Mouse (Mus musculus): Measurements from ENCODE around the gene Mreg. TPM values are rescaled to one million over a fixed set of nuclear protein-coding genes. Genes with fewer than 3 reads are reported as not detected.

The Mreg gene
- total RNA-seq, 2 experiments from 2014 or later: 4.7 TPM

DNA sequence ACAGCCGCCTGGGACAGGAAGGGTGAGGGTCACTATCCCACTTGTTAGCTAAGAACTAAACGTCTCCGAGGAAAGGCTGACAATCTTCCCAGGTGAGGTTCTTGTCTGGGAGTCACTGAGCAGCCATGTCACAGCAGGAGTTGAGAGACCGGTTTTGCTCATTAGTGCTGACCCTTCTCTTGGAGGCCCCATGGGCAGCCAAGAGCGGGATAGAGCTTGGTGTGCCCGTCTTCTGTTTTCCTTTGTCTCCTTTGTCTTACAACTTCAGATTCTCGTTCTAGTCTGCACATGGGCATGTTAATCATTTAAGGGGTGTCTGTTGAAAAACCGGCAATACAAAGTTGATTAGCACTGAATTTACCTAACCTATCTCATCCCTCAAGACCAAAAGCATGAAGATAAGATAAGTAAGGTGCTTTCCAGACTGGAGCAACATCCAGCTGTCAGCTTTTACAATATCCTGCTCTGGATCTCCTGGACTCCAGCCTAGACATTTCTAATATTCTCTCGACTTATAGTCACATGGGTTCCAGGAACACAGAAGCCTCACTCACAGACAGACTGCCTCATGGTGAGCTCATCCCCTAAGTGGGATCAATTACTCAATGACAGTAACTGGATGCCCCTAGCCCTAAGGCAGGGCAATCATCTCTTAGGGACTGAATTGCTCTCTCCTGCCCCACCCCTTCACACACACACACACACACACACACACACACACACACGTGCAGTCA, 15.3 kb downstream of the Mreg start:
- DNase-seq (ENCODE audit: low spot score in 2 of 2): no peak

DNA sequence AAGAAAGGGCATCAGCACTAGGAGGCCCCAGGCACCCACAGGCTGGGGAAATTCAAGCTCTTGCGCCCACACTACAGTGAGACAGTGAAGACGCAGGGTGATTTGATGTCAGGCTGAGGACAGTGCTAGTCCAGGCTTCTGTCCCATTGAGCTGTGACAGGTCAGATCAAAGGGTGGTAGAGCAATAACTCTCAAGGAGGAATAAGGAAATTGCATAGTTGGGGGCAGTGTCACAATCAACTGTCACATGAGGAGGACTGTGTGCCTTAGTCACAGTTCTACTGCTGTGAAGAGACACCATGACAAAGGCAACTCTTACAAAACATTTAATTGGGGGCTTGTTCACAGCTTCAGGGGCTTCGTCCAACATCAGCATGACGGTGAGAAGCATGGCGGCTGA, 16.0 kb downstream of the Mreg start:
- DNase-seq (ENCODE audit: low spot score in 2 of 2): no peak

DNA sequence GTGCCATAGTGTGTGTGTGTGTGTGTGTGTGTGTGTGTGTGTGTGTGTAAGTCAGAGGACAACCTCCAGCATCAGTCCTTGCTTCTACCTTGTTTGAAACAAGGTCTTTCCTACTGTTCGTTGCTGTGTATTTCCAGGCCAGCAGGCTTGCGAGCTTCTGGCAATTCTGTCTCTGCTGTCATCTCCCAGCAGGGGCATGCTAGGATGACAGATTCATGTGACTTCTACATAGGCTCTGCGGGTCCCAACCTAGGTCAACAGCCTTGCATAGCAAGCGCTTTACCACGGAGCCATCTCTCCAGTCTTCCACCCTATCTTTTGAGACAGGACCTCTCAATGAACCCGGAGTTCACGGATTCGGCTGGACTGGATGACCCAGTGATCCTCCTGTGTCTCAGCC, 20.7 kb downstream of the Mreg start:
- no peak for DNase-seq (ENCODE audit: low spot score in 2 of 2)

DNA sequence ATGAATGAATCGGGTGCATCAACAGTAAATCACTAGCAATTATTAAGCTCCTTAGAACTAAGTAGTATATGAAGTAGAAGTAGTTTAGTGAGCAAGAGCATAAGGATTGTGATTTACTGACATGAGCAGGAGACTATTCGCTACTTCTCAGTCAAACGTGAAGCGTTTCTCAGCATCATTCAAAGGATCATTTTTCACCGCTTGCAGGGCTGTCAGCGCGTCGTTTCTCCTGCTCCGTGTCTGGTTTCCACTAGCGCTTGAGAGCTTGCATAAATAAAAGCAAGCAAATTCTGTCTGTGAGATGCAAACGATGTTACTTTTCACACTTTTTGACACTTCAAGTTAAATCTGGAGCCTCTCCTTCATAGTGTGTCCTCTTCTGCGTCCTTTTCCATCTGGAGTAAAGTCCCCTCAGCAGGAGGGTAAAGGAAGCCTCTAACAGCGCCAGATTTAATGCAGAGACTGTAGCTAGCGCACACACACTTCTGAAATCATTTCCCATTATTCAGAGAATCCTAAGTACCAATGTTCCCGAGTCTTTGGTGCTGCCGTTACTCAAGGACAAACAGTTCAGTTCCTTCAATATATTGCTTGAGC, 23.9 kb downstream of the Mreg start:
- DNase-seq (ENCODE audit: low spot score in 2 of 2): no peak

DNA sequence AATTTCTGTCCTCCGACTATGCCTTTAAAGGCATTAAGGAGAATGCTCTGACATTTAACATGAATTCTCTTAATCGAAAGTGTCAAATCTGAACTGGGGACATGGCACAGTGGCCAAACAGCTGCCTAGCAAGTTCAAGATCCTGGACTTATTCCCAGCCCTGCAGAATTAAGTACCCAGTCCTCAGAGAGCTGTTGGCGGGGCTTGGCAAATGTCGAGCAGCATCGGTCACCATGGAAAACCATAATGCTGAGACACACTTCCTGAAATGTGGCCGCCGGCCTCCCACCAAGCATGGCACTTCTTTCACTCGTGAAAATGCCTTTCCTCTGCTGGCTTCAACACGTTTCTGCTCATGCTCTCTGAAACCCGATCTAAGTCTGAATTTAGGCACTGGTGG, 24.6 kb downstream of the Mreg start:
- no peak for DNase-seq (ENCODE audit: low spot score in 2 of 2)

DNA sequence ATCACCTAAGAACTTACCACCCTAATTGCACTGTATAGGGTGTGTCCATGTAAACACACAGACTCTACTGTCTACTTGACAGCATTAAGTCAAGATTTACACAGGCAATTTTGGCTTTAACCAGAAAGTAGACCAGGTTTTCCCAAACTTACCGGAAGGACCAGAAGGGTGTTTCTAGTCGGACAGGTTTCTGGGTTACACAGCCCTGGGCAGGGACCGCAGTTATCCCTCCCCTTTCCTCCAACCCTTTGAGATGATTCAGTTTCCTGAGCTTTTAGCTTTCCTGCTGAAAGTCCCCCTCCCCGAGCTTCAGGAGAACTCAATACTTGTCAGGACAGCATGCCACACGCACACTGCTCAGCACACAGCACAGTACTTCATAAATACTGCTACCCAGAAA, 26.0 kb downstream of the Mreg start:
- DNase-seq (ENCODE audit: low spot score in 2 of 2): no peak

DNA sequence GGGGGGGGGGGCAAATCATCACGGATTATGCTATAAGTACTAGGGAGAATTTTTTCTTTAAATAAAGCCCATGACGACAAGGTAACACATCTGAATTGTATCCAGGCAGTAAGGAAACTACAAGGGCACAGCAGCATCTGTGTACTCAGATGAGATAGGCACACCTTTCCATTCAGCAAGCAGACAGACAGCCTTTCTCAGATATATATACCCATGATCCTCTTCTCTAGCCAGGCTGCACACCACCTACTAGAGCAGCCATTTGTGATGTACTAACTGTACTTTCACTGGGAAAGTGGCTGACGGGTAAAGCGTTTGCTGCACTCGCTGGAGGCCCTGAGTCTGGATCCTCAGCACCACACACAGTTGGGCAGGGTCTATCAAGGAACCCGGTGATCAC, 28.6 kb downstream of the Mreg start:
- DNase-seq (ENCODE audit: low spot score in 2 of 2): no peak

DNA sequence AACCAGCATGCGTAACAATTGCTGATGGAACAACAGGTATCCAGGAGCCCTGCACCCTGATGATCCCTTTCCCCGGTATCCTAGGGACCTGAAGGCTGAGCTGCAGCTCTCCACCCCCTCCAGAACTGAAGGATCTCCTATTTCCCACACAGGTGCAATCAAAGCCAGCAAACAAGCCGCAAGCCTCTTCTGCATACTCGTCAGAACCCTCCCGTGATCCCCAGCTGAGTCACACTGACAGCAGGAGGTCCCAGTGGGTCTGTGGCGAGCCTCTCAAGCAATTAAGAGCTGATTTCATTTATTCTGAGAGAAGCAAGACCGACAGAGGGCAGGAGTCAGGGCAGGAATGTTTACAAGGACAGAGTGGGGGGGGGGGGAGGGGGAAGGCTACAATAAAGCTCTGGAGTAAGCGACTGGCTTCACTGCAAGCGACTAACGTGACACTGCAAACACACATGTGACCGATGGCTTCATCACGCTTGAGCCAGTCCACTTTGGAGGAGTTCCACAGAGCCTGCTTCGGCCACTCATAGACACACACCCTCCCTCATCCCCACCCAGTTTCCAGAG, 29.1 kb downstream of the Mreg start:
- DNase-seq (ENCODE audit: low spot score in 2 of 2): no peak

DNA sequence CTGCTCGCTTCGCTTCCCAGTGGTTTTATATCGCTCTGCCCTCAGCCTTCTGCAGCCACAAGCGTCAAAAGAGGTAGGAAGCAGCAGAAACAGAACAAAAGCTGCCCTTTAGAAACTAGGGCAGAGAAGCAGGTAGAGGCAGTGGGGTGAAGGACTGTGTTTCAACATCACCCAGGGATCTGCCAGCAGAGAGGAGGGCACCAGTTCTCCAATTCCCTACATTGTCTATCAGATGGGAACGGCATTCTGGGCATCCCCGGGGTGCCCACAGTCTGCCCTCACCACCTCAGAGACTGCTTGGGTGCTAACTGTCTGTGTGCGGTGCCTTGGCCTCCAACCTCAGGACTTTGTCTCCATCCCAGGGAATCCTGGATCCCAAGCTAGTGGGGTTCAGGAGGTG, 32.2 kb downstream of the Mreg start:
- no peak for DNase-seq (ENCODE audit: low spot score in 2 of 2)

DNA sequence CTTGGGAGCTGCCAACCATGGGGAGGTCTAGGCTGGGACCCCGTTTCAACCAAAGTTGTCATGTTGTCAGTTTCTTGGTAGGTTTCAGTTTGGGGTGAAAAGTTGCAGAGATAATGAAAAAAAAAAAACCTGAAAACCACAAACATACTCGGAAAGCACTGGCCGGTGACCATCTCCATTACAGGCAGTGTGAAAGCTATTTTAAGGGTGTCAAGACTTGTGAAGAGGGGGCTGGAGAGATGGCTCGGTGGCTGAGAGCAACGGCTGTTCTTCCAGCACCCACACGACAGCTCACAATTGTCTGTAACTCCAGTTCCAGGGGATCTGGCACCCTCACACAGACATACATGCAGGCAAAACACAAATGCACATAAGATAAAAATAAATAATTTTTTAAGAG, 35.9 kb downstream of the Mreg start:
- DNase-seq (ENCODE audit: low spot score in 2 of 2): no peak

DNA sequence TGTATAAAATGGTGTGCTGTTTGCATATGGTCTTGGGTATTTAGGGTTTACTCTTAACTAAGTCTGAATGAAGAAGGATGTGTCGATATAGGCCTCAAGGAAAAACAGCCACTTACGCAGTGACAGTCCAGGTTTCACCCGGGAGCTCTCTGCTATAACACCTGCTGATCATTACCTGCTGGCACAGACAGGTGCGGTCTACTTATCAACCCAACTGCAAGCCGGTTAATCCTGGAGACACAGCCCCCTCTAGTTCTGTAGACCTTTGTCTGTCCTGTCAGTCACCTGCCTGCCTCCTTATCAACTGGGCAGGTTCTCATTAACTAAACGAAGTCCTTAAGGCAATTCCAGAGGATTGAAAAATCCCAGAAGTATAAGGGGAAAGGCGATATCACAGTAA, 37.9 kb downstream of the Mreg start:
- no peak for DNase-seq (ENCODE audit: low spot score in 2 of 2)

DNA sequence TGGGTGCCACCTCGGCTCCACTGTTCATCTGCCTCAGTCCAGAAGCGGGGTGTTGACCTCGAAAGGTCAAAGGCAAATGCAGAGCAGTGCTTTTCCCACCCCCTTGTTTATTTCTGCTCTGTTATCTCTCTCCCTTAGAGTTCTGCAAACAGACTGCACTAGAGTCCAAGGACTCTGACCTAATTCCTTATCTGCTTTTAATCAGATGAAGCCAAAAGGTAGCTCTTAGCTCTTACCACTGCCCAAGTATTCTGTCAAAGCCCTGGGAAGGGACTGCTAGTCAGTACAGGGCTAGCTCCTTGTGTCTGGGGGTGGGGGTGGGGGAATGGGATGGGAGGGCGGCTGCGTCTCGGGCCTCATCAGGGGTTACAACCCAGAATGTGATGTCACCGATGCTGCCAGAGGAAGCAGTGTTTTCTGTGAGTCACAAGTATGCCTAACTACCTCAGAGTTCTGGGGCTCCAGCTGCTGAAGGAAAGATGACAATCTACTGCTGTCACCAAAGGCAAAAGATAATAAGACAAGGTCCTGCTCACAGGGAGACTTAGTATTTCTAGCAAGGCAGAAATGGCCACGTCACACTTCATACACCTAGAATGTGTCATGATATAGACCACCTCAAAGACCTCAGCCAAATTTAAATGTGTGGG, 38.6 kb downstream of the Mreg start:
- no peak for DNase-seq (ENCODE audit: low spot score in 2 of 2)

DNA sequence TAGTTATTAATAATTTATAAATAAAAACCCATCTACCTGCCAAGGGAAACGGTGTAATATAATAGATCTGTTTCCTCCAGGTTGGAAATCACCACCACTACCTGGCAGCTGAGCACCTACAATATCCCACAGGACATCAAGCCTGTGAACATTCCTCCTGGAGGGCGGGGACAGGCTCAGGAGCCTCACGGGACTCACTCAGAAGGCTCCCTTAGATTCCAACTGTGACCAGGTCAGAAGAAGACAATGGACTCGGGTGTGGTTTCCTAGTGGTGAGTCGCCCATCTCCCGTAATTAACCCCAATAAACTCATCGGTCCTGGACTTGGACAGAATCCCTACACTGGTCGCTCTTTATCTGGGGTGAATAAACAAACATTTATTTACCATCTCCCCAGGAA, 39.3 kb downstream of the Mreg start:
- DNase-seq (ENCODE audit: low spot score in 2 of 2): no peak

DNA sequence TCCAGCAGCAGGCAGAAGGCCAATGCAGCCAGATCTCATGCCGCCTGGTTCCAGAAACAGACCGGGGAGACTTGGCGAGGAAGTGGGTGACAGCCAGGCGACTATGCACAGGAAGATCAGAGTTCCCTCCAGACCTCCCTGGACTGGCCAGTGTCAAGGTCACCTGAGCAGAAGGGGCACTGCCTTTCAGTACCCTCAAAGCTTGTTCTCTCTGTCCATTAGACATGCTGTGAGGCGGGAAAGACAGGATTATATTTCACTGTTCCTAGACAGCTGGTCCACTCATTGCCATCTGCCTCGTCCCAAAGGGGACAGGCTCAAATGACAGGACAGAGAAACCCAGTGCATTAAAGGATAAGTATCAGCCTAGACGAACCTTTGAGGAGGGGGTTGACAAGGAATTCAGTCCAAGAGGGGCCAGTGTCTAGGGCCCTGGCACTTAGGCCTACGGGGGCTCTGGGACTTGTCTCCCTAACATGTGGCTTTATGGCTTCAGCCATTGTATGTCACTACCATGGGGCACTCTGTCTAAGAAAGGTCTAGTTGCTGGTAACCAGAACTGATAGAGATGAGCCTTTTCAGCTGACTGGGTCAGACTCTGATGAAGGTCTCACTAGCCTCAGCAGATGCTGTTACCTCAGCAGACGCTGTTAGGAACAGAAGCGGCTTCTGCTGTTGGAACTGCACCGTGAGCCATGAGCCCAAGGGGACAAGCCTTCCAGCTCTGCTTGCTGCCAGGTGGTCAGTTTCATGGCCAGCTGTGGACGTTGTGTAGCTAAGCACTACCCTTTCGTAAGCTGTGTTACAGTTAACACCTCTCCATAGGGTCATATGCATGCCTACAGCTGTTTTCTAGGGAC, 40.9 kb downstream of the Mreg start:
- no peak for DNase-seq (ENCODE audit: low spot score in 2 of 2)

DNA sequence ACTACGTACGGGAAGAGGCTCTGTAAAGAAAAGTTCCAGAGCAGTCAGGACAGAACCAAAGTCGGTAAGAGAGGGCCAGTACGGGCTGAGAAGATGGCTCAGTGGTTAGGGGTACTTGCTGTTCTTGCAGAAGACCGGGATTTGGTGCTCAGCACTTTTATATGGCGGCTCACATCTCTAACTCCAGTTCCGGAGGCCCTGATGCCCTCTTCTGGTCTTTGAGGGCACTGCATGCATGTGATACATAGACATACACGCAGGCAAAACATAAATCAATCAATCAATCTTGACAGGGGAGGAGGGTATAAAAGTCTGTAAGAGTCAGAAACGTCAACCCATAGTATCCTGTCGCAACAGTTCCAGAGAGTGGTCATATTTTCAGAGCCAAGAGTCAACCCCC, 45.1 kb downstream of the Mreg start:
- DNase-seq (ENCODE audit: low spot score in 2 of 2): no peak

DNA sequence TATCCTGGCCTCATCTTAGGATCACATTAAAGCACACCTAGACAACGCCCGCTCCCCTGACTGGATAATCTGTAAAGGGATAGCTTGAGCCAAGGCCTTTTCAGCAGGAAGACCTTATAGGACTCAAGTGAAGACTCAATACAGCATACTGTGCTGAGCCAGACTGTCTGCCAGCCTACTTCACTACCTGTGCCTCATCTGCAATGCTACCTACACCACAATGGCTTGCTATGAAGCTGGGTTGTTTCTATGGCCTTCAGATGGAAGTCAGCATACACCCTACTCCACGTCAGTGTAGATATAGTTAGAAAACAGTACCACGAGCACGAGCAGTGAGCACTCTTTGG, 45.7 kb downstream of the Mreg start:
- no peak for DNase-seq (ENCODE audit: low spot score in 2 of 2)

DNA sequence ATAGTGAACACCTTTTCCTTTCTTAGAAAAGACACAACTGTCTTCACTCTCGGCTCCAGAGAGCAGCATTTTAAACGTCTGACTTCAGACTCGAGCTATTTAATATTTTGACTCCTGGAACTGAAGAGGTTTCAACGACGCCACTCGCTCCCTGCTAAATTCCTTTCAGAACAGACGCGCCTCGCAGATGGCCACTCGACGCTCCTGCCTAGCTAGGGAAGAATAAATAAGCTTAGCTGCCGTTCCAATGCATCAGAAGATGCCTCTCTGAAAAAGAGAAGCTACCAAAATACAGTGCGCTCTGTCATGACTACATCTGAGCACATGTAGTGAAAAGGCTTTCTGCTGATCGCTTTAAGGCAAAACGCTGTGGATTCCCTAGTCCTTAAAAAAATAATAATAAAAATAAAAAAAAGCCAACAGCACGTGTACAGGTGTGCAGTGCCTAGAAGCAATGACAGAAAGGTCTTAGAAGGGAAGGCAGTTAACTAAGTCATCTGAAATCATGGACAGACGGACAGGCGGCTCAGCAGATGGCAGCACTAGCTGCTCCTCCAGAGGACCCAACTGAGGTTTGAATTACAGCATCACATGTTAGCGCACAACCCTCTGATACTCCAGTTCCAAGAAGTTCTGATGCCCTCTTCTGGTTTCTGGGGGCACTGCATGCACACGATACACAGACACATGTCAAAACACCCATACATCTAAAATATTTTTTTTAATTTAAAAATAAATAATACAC, 46.2 kb downstream of the Mreg start:
- DNase-seq (ENCODE audit: low spot score in 2 of 2): peak; percentile 18 to 52

DNA sequence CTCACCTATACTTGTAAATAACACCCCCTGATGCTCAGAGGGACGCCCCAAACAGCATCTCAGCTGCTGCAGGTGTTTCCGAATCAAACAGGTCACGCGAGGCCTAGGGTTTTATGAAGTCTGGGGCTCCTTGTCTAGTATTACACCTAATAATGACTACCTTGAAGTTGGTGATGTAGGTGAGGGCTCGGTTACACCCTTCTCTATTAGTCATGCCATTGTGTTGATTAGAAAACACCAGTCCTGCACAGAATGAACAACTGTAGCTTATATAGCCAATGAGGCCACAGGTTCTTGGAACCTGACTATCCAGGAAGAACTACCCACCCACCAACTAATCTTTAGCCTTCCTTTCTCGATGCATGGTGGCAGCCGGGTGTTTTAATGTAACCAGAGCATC, 51.8 kb downstream of the Mreg start:
- DNase-seq (ENCODE audit: low spot score in 2 of 2): no peak

DNA sequence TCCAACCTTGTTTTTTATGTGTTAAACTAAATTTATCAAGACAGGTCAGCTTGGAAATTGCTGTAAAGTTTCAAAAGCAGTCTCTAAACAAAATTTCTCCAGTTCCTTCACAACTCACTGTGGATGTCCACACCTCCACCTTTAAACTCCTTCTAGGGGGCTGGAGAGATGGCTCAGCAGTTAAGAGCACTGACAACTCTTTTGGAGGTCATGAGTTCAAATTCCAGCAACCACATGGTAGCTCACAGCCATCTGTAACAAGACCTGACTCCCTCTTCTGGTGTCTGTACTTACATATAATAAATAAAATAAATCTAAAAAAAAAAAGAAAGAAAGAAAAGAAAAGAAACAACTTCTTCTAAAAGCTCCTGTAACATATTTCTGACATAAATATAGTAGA, 67.1 kb downstream of the Mreg start:
- DNase-seq (ENCODE audit: low spot score in 2 of 2): no peak

DNA sequence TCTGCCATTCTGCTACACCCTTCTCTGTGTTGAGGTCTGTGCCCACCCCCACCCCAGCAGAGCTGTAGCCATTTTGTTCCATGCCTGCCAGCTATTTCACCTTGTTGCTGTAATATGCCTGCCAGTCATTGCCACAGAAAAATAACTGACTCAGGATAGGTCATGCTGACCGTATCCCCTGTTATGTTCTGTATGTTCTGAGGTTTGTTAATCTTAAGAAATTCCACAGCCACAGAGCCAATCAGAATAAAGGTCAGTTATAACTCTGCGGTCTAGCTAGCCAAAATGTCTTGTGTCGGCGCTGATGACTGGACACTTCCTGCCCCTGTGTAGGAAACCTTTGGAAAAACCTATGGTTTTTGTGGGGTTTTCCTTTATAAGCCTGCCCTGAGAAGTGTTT, 67.7 kb downstream of the Mreg start:
- no peak for DNase-seq (ENCODE audit: low spot score in 2 of 2)

DNA sequence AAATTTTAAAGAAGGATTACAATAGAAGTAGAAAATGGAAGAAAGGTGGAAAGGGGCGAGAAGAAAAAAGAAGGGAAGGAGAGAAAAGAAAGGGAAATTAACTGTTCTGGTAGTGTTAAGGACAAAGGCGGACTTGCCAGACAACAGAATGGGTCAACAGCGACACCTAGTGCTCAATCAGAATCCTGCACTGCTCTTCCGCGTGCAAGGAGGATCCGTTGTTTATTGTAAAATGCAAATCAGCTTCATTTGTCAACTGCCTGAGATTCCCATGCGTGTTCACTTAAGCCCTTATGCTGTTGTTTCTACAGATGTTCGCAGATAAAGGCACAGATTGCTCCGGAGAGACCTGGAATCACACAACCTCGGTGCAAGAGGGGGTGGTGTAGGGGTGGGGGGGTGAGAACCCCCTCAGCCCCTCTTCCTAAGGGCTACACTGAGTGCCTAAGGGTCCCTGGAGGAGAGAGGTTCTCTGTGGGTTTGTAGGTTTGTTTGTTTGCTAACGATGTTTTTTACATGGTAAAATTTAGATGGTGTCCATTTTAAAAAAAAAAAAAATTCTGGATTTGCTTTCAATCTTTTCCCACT, 70.1 kb downstream of the Mreg start:
- peak in 1 of 2 experiments; percentile 56 for DNase-seq (ENCODE audit: low spot score in 2 of 2)

Data from layer of hippocampus, adult 18-20 months (tissue).